Mouse (Mus musculus): ENCODE results near the gene Eno3. TPM values are rescaled to one million over a fixed set of nuclear protein-coding genes. Genes with fewer than 3 reads are reported as not detected.

Gene Eno3
- total and polyA plus RNA-seq, 3 experiments: 14.2 to 16.8 TPM; not detected in 1

- Histone ChIP-seq H3K79me2 (ENCODE audit: control insufficient read depth, insufficient read depth, low read length, poor library complexity) (no peaks in the 10 kb centered on the region), H3K36me3 (ENCODE audit: control insufficient read depth in 1 of 2, insufficient read depth in 2 of 2, low read length in 2 of 2) (no peaks in the 10 kb centered on the region; a peak in 1 of 4 replicates), H3K27ac (ENCODE audit: control insufficient read depth, low read depth, low read length) (no peak overlapping the region), H3K27me3 (ENCODE audit: control insufficient read depth in 1 of 2, insufficient read depth in 2 of 2, low read length in 2 of 2) (no peaks in the 10 kb centered on the region), H3K4me3 (ENCODE audit: control insufficient read depth in 1 of 2, insufficient read depth in 1 of 2, low read depth in 2 of 2, low read length in 2 of 2) (no peak overlapping the region), H3K4me1 (ENCODE audit: control insufficient read depth in 1 of 2, insufficient read depth in 2 of 2, low read length in 2 of 2) (peaks cover 0 to under 1% of the 10 kb centered on the region in 2 experiments; a peak in 1 of 4 replicates), H3K9me3 (replicated peaks; ENCODE audit: insufficient read depth, low read length) (no peaks in the 10 kb centered on the region), H3K9ac (ENCODE audit: control insufficient read depth, low read depth, low read length, poor library complexity, severe bottlenecking) (no peak overlapping the region)
- DNase-seq (ENCODE audit: low read depth, low spot score): no peak
- TF ChIP-seq ETS1 (IDR thresholded peaks at IDR 0.05; ENCODE audit: low read depth, low read length): no peak
- no peak for TF ChIP-seq E2F4 (IDR thresholded peaks at IDR 0.05; ENCODE audit: borderline replicate concordance, low read depth, low read length)
- TF ChIP-seq MAZ (IDR thresholded peaks at IDR 0.05; ENCODE audit: low read depth, low read length): no peak
These were observed 49.1 kb downstream of the Eno3 start for GRCm38 (mm10) chr11:70706127-70706526.

GRCm38 (mm10) chr11:70711026-70711425, 54.0 kb downstream of the Eno3 start:
- Histone ChIP-seq H3K79me2 (ENCODE audit: control insufficient read depth, insufficient read depth, low read length, poor library complexity) (no peaks in the 10 kb centered on the region), H3K27ac (ENCODE audit: control insufficient read depth, low read depth, low read length) (no peak overlapping the region), H3K36me3 (ENCODE audit: control insufficient read depth in 1 of 2, insufficient read depth in 2 of 2, low read length in 2 of 2) (no peaks in the 10 kb centered on the region; a peak in 1 of 4 replicates), H3K4me1 (ENCODE audit: control insufficient read depth in 1 of 2, insufficient read depth in 2 of 2, low read length in 2 of 2) (no peaks in the 10 kb centered on the region), H3K9me3 (replicated peaks; ENCODE audit: insufficient read depth, low read length) (no peaks in the 10 kb centered on the region), H3K27me3 (ENCODE audit: control insufficient read depth in 1 of 2, insufficient read depth in 2 of 2, low read length in 2 of 2) (no peaks in the 10 kb centered on the region), H3K4me3 (ENCODE audit: control insufficient read depth in 1 of 2, insufficient read depth in 1 of 2, low read depth in 2 of 2, low read length in 2 of 2) (no peak overlapping the region), H3K9ac (ENCODE audit: control insufficient read depth, low read depth, low read length, poor library complexity, severe bottlenecking) (no peak overlapping the region)
- no peak for DNase-seq (ENCODE audit: low read depth, low spot score)
- TF ChIP-seq CTCF (IDR thresholded peaks at IDR 0.05 in 2 of 3, conservative IDR thresholded peaks at IDR 0.05 in 1 of 3; ENCODE audit: control insufficient read depth in 1 of 3, insufficient read depth in 1 of 3, low read depth in 2 of 3, low read length in 3 of 3, poor library complexity in 1 of 3, severe bottlenecking in 1 of 3) (no peak), MYC (IDR thresholded peaks at IDR 0.05; ENCODE audit: low read depth, low read length) (no peak), NELFE (IDR thresholded peaks at IDR 0.05; ENCODE audit: low read depth, low read length) (no peak), USF1 (IDR thresholded peaks at IDR 0.05; ENCODE audit: low read depth, low read length) (no peak), RAD21 (IDR thresholded peaks at IDR 0.05; ENCODE audit: low read depth, low read length) (no peak), TCF12 (IDR thresholded peaks at IDR 0.05; ENCODE audit: low read depth, low read length) (no peak), ZMIZ1 (IDR thresholded peaks at IDR 0.05; ENCODE audit: low read depth, low read length) (no peak), ZKSCAN1 (IDR thresholded peaks at IDR 0.05; ENCODE audit: low read depth, low read length) (no peak), EP300 (IDR thresholded peaks at IDR 0.05; ENCODE audit: low read depth in 1 of 2, low read length in 2 of 2) (no peak), CHD2 (IDR thresholded peaks at IDR 0.05; ENCODE audit: low read length) (no peak), BHLHE40 (IDR thresholded peaks at IDR 0.05; ENCODE audit: borderline replicate concordance, low read depth, low read length) (no peak), MAX (IDR thresholded peaks at IDR 0.05; ENCODE audit: low read length) (no peak), ETS1 (IDR thresholded peaks at IDR 0.05; ENCODE audit: low read depth, low read length) (no peak), ZNF384 (IDR thresholded peaks at IDR 0.05; ENCODE audit: low read depth, low read length) (no peak), MAFK (IDR thresholded peaks at IDR 0.05; ENCODE audit: borderline replicate concordance, low read depth, low read length) (no peak), KAT2A (conservative IDR thresholded peaks at IDR 0.05; ENCODE audit: low read depth, low read length) (no peak), E2F4 (IDR thresholded peaks at IDR 0.05; ENCODE audit: borderline replicate concordance, low read depth, low read length) (no peak), SMC3 (IDR thresholded peaks at IDR 0.05; ENCODE audit: low read depth, low read length) (no peak)

Other genes starting within 250 kb of the Eno3 start
- gene Pelp1, start 247.2 kb upstream of the Eno3 start, total RNA-seq (2012; rRNA removed): 46.4 and 50.6 TPM in 2 replicates
- 10 to 100 TPM in 1 of 2 experiments, not detected in 1; 70.1 TPM for gene Pelp1, start 247.2 kb upstream of the Eno3 start, polyA plus RNA-seq (2012; ENCODE audit: insufficient read depth in 1 of 2, insufficient read length in 2 of 2, low read depth in 1 of 2, low replicate concordance in 2 of 2, missing spikeins in 1 of 2)
- gene Arrb2, start 224.6 kb upstream of the Eno3 start, total RNA-seq (2012; rRNA removed): 200 and 241 TPM in 2 replicates
- 100 to 1,000 TPM in 1 of 2 experiments, not detected in 1; 272 TPM for gene Arrb2, start 224.6 kb upstream of the Eno3 start, polyA plus RNA-seq (2012; ENCODE audit: insufficient read depth in 1 of 2, insufficient read length in 2 of 2, low read depth in 1 of 2, low replicate concordance in 2 of 2, missing spikeins in 1 of 2)
- gene Med11, start 205.3 kb upstream of the Eno3 start, total RNA-seq (2012; rRNA removed): 43.0 and 43.3 TPM in 2 replicates
- gene Med11, start 205.3 kb upstream of the Eno3 start, polyA plus RNA-seq (2012; ENCODE audit: insufficient read depth in 1 of 2, insufficient read length in 2 of 2, low read depth in 1 of 2, low replicate concordance in 2 of 2, missing spikeins in 1 of 2): 10 to 100 TPM in 1 of 2 experiments, not detected in 1; 40.0 TPM
- gene Zmynd15, start 197.8 kb upstream of the Eno3 start, total RNA-seq (2012; rRNA removed): not detected in 2 replicates
- under 1 TPM in 1 of 2 experiments, not detected in 1; 0.14 TPM for gene Zmynd15, start 197.8 kb upstream of the Eno3 start, polyA plus RNA-seq (2012; ENCODE audit: insufficient read depth in 1 of 2, insufficient read length in 2 of 2, low read depth in 1 of 2, low replicate concordance in 2 of 2, missing spikeins in 1 of 2)
- not detected in 2 replicates for gene Cxcl16, start 197.2 kb upstream of the Eno3 start, total RNA-seq (2012; rRNA removed)
- not detected for gene Cxcl16, start 197.2 kb upstream of the Eno3 start, polyA plus RNA-seq (2012; ENCODE audit: insufficient read depth in 1 of 2, insufficient read length in 2 of 2, low read depth in 1 of 2, low replicate concordance in 2 of 2, missing spikeins in 1 of 2)
- 0.27 TPM in 1 of 2 replicates, not detected in the other for gene Tm4sf5, start 152.0 kb upstream of the Eno3 start, total RNA-seq (2012; rRNA removed)
- gene Tm4sf5, start 152.0 kb upstream of the Eno3 start, polyA plus RNA-seq (2012; ENCODE audit: insufficient read depth in 1 of 2, insufficient read length in 2 of 2, low read depth in 1 of 2, low replicate concordance in 2 of 2, missing spikeins in 1 of 2): under 1 TPM in 1 of 2 experiments, not detected in 1; 0.21 TPM
- gene Vmo1, start 142.6 kb upstream of the Eno3 start, total RNA-seq (2012; rRNA removed): not detected in 2 replicates
- gene Vmo1, start 142.6 kb upstream of the Eno3 start, polyA plus RNA-seq (2012; ENCODE audit: insufficient read depth in 1 of 2, insufficient read length in 2 of 2, low read depth in 1 of 2, low replicate concordance in 2 of 2, missing spikeins in 1 of 2): not detected
- not detected in 2 replicates for gene Gltpd2, start 138.0 kb upstream of the Eno3 start, total RNA-seq (2012; rRNA removed)
- under 1 TPM in 1 of 2 experiments, not detected in 1; 0.06 TPM for gene Gltpd2, start 138.0 kb upstream of the Eno3 start, polyA plus RNA-seq (2012; ENCODE audit: insufficient read depth in 1 of 2, insufficient read length in 2 of 2, low read depth in 1 of 2, low replicate concordance in 2 of 2, missing spikeins in 1 of 2)
- gene Psmb6, start 131.8 kb upstream of the Eno3 start, total RNA-seq (2012; rRNA removed): 602 and 671 TPM in 2 replicates
- gene Psmb6, start 131.8 kb upstream of the Eno3 start, polyA plus RNA-seq (2012; ENCODE audit: insufficient read depth in 1 of 2, insufficient read length in 2 of 2, low read depth in 1 of 2, low replicate concordance in 2 of 2, missing spikeins in 1 of 2): 100 to 1,000 TPM in 1 of 2 experiments, not detected in 1; 462 TPM
- not detected in 2 replicates for gene Gm40193, start 124.3 kb upstream of the Eno3 start, total RNA-seq (2012; rRNA removed)
- gene Gm40193, start 124.3 kb upstream of the Eno3 start, polyA plus RNA-seq (2012; ENCODE audit: insufficient read depth in 1 of 2, insufficient read length in 2 of 2, low read depth in 1 of 2, low replicate concordance in 2 of 2, missing spikeins in 1 of 2): not detected
- 0.07 and 0.15 TPM in 2 replicates for gene Pld2, start 117.1 kb upstream of the Eno3 start, total RNA-seq (2012; rRNA removed)
- under 1 TPM in 1 of 2 experiments, not detected in 1; 0.39 TPM for gene Pld2, start 117.1 kb upstream of the Eno3 start, polyA plus RNA-seq (2012; ENCODE audit: insufficient read depth in 1 of 2, insufficient read length in 2 of 2, low read depth in 1 of 2, low replicate concordance in 2 of 2, missing spikeins in 1 of 2)
- 25.0 and 33.8 TPM in 2 replicates for gene Mink1, start 94.3 kb upstream of the Eno3 start, total RNA-seq (2012; rRNA removed)
- gene Mink1, start 94.3 kb upstream of the Eno3 start, polyA plus RNA-seq (2012; ENCODE audit: insufficient read depth in 1 of 2, insufficient read length in 2 of 2, low read depth in 1 of 2, low replicate concordance in 2 of 2, missing spikeins in 1 of 2): 100 to 1,000 TPM in 1 of 2 experiments, 10 to 100 TPM in 1; 57.3 to 230 TPM
- not detected in 2 replicates for gene 4930544D05Rik, start 41.4 kb upstream of the Eno3 start, total RNA-seq (2012; rRNA removed)
- gene 4930544D05Rik, start 41.4 kb upstream of the Eno3 start, polyA plus RNA-seq (2012; ENCODE audit: insufficient read depth in 1 of 2, insufficient read length in 2 of 2, low read depth in 1 of 2, low replicate concordance in 2 of 2, missing spikeins in 1 of 2): under 1 TPM in 1 of 2 experiments, not detected in 1; 0.10 TPM
- 0.54 TPM in 1 of 2 replicates, not detected in the other for gene Chrne, start 38.0 kb upstream of the Eno3 start, total RNA-seq (2012; rRNA removed)
- gene Chrne, start 38.0 kb upstream of the Eno3 start, polyA plus RNA-seq (2012; ENCODE audit: insufficient read depth in 1 of 2, insufficient read length in 2 of 2, low read depth in 1 of 2, low replicate concordance in 2 of 2, missing spikeins in 1 of 2): under 1 TPM in 1 of 2 experiments, not detected in 1; 0.33 TPM
- gene Gp1ba, start 18.1 kb upstream of the Eno3 start, total RNA-seq (2012; rRNA removed): 0.98 and 1.6 TPM in 2 replicates
- 1 to 10 TPM in 1 of 2 experiments, not detected in 1; 5.0 TPM for gene Gp1ba, start 18.1 kb upstream of the Eno3 start, polyA plus RNA-seq (2012; ENCODE audit: insufficient read depth in 1 of 2, insufficient read length in 2 of 2, low read depth in 1 of 2, low replicate concordance in 2 of 2, missing spikeins in 1 of 2)
- gene Rnf167, start 10.0 kb upstream of the Eno3 start, total RNA-seq (2012; rRNA removed): 30.4 and 31.4 TPM in 2 replicates
- 10 to 100 TPM in 1 of 2 experiments, not detected in 1; 44.4 TPM for gene Rnf167, start 10.0 kb upstream of the Eno3 start, polyA plus RNA-seq (2012; ENCODE audit: insufficient read depth in 1 of 2, insufficient read length in 2 of 2, low read depth in 1 of 2, low replicate concordance in 2 of 2, missing spikeins in 1 of 2)
- gene Slc25a11, start 9.7 kb upstream of the Eno3 start, total RNA-seq (2012; rRNA removed): 96.3 and 104 TPM in 2 replicates
- 100 to 1,000 TPM; 114 to 145 TPM for gene Slc25a11, start 9.7 kb upstream of the Eno3 start, polyA plus RNA-seq (2012; ENCODE audit: insufficient read depth in 1 of 2, insufficient read length in 2 of 2, low read depth in 1 of 2, low replicate concordance in 2 of 2, missing spikeins in 1 of 2)
- 1,332 and 1,356 TPM in 2 replicates for gene Pfn1, start 2.6 kb upstream of the Eno3 start, total RNA-seq (2012; rRNA removed)
- 1,000 to 10,000 TPM; 2,392 to 5,980 TPM for gene Pfn1, start 2.6 kb upstream of the Eno3 start, polyA plus RNA-seq (2012; ENCODE audit: insufficient read depth in 1 of 2, insufficient read length in 2 of 2, low read depth in 1 of 2, low replicate concordance in 2 of 2, missing spikeins in 1 of 2)
- 76.4 and 81.0 TPM in 2 replicates for gene Spag7, start 12.2 kb downstream of the Eno3 start, total RNA-seq (2012; rRNA removed)
- 10 to 100 TPM in 1 of 2 experiments, not detected in 1; 99.6 TPM for gene Spag7, start 12.2 kb downstream of the Eno3 start, polyA plus RNA-seq (2012; ENCODE audit: insufficient read depth in 1 of 2, insufficient read length in 2 of 2, low read depth in 1 of 2, low replicate concordance in 2 of 2, missing spikeins in 1 of 2)
- 1.9 and 2.8 TPM in 2 replicates for gene Camta2, start 30.9 kb downstream of the Eno3 start, total RNA-seq (2012; rRNA removed)
- 10 to 100 TPM in 1 of 2 experiments, not detected in 1; 15.0 TPM for gene Camta2, start 30.9 kb downstream of the Eno3 start, polyA plus RNA-seq (2012; ENCODE audit: insufficient read depth in 1 of 2, insufficient read length in 2 of 2, low read depth in 1 of 2, low replicate concordance in 2 of 2, missing spikeins in 1 of 2)
- gene Inca1, start 43.0 kb downstream of the Eno3 start, total RNA-seq (2012; rRNA removed): 0.35 and 0.46 TPM in 2 replicates
- 1 to 10 TPM in 1 of 2 experiments, not detected in 1; 2.2 TPM for gene Inca1, start 43.0 kb downstream of the Eno3 start, polyA plus RNA-seq (2012; ENCODE audit: insufficient read depth in 1 of 2, insufficient read length in 2 of 2, low read depth in 1 of 2, low replicate concordance in 2 of 2, missing spikeins in 1 of 2)
- gene Kif1c, start 43.3 kb downstream of the Eno3 start, total RNA-seq (2012; rRNA removed): 19.8 and 20.3 TPM in 2 replicates
- 10 to 100 TPM in 1 of 2 experiments, not detected in 1; 21.7 TPM for gene Kif1c, start 43.3 kb downstream of the Eno3 start, polyA plus RNA-seq (2012; ENCODE audit: insufficient read depth in 1 of 2, insufficient read length in 2 of 2, low read depth in 1 of 2, low replicate concordance in 2 of 2, missing spikeins in 1 of 2)
- 1.5 TPM in 2 replicates for gene Zfp3, start 107.0 kb downstream of the Eno3 start, total RNA-seq (2012; rRNA removed)
- gene Zfp3, start 107.0 kb downstream of the Eno3 start, polyA plus RNA-seq (2012; ENCODE audit: insufficient read depth in 1 of 2, insufficient read length in 2 of 2, low read depth in 1 of 2, low replicate concordance in 2 of 2, missing spikeins in 1 of 2): 1 to 10 TPM in 1 of 2 experiments, not detected in 1; 1.9 TPM
- gene Scimp, start 155.4 kb downstream of the Eno3 start, total RNA-seq (2012; rRNA removed): not detected in 2 replicates
- not detected for gene Scimp, start 155.4 kb downstream of the Eno3 start, polyA plus RNA-seq (2012; ENCODE audit: insufficient read depth in 1 of 2, insufficient read length in 2 of 2, low read depth in 1 of 2, low replicate concordance in 2 of 2, missing spikeins in 1 of 2)
- 34.3 and 35.6 TPM in 2 replicates for gene Rabep1, start 187.6 kb downstream of the Eno3 start, total RNA-seq (2012; rRNA removed)
- gene Rabep1, start 187.6 kb downstream of the Eno3 start, polyA plus RNA-seq (2012; ENCODE audit: insufficient read depth in 1 of 2, insufficient read length in 2 of 2, low read depth in 1 of 2, low replicate concordance in 2 of 2, missing spikeins in 1 of 2): 10 to 100 TPM; 24.2 to 72.2 TPM

All from MEL (cell line).